Mouse (Mus musculus): ENCODE data around the gene Itgb3.

- TF ChIP-seq CTCF (IDR thresholded peaks at IDR 0.05; ENCODE audit: low read depth), result no peak
- TF ChIP-seq EP300 (IDR thresholded peaks at IDR 0.05; ENCODE audit: low read depth), result no peak
Observed at GRCm38 (mm10) chr11:104567736-104568135, 40.1 kb upstream of the Itgb3 start.

Measured in liver, postnatal 0 days (tissue).